Mouse (Mus musculus) liver, adult 2 months (tissue): ENCODE results near the gene Arpin. TPM values are rescaled to one million over a fixed set of nuclear protein-coding genes. Genes with fewer than 3 reads are reported as not detected.

Experiments used
- DNase-seq: peaks from one replicate; pipeline ENCODE4 v3.0.0-alpha.2; 2011; ENCODE audit warnings: low read depth, low spot score; ENCODE audit errors: extremely low read depth
- H3K27ac ChIP-seq: fragments of 200-500 bp; replicated peaks from 2 replicates; pipeline ENCODE4 v1.5.1; 2012; ENCODE audit warnings: low read depth, mild to moderate bottlenecking, control low read depth, inconsistent platforms, low read length; ENCODE audit not compliant: insufficient read depth
- H3K27me3 ChIP-seq: fragments of 200-500 bp; 2 replicates; pipeline ENCODE4 v1.6.1; 2012; ENCODE audit warnings: mild to moderate bottlenecking, moderate library complexity, low read length, inconsistent platforms; ENCODE audit not compliant: control insufficient read depth, insufficient read depth
- H3K36me3 ChIP-seq: fragments of 200-500 bp; 2 replicates; pipeline ENCODE4 v1.6.1; 2012; ENCODE audit warnings: low read length, inconsistent platforms; ENCODE audit not compliant: control insufficient read depth, insufficient read depth
- H3K4me1 ChIP-seq: fragments of 200-500 bp; 2 replicates; pipeline ENCODE4 v1.6.1; 2011; ENCODE audit warnings: low read length; ENCODE audit not compliant: control insufficient read depth, insufficient read depth
- H3K4me3 ChIP-seq: fragments of 200-500 bp; 2 replicates; pipeline ENCODE4 v1.5.1; 2011; ENCODE audit warnings: low read depth, mild to moderate bottlenecking, control low read depth, low read length, moderate library complexity; ENCODE audit not compliant: insufficient read depth
- H3K79me2 ChIP-seq: fragments of 200-500 bp; 2 replicates; pipeline ENCODE4 v1.6.1; 2012; ENCODE audit warnings: inconsistent platforms, mild to moderate bottlenecking, low read length, moderate library complexity; ENCODE audit not compliant: control insufficient read depth, insufficient read depth
- H3K9ac ChIP-seq: fragments of 200-500 bp; 2 replicates; pipeline ENCODE4 v1.6.1; 2012; ENCODE audit warnings: low read depth, mild to moderate bottlenecking, control low read depth, inconsistent platforms, low read length
- CTCF ChIP-seq: fragments of 200-500 bp; IDR thresholded peaks from 2 replicates; pipeline ENCODE4 v1.5.1; 2011; ENCODE audit warnings: low read depth, low read length, control low read depth
- POLR2A ChIP-seq: fragments of 200-500 bp; IDR thresholded peaks from 2 replicates; pipeline ENCODE4 v1.6.1; 2011; ENCODE audit warnings: low read length, control low read depth; ENCODE audit not compliant: insufficient read depth; ENCODE audit errors: extremely low read depth
- WGBS: fragments of 180-500 bp; shearing (Covaris S2); methylation state at CpG from one replicate; pipeline ENCODE4 v1.1.7; 2018; 5-methylcytosine and 5-hydroxymethylcytosine counted together
- polyA plus RNA-seq: library from polyadenylated mRNA; depleted of rRNA; stranded (reverse); fragments of >200 nt; gene quantifications from 2 replicates; pipeline ENCODE4 v1.2.3, GENCODE M21; 2012; rRNA removed
- total RNA-seq: library from RNA; depleted of rRNA; stranded (reverse); fragments of >200 nt; gene quantifications from 2 replicates; pipeline ENCODE4 v1.2.3, GENCODE M21; 2014; rRNA removed

Arpin gene
- total and polyA plus RNA-seq, 2 experiments: 3.5 to 7.3 TPM

DNA sequence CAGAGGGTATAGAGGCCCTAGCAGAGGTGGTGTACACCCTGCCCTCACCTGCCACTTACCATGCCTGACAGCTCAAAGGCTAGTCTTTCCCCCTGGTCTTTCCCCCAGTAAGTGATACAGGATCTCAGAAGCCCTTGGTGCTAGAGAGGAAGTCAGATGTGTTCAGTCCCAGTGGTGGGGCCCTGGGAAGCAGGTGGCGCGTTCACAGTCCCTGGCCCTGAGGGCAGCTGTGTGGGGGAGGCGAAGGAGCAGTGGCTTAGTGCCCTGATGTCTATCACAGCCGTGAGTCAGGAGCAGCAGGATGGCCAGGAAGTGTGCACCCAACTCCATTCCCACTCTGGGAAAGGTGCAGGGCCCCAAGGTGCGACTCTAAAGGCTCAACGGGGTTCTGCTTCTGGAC, 55.1 kb downstream of the Arpin start:
- Histone ChIP-seq H3K27me3 (no peaks in the 10 kb centered on the region), H3K4me1 (peaks cover 4% of the 10 kb centered on the region), H3K27ac (no peak overlapping the region), H3K4me3 (no peak overlapping the region), H3K9ac (no peak overlapping the region), H3K36me3 (peaks cover 5% of the 10 kb centered on the region), H3K79me2 (no peaks in the 10 kb centered on the region)
- TF ChIP-seq CTCF (no peak), POLR2A (no peak)
- DNase-seq: no peak
- 95% methylated on average over 6 of the region's 6 CpGs for WGBS

GRCm38 (mm10) chr7:79878455-79879025, 56.6 kb downstream of the Arpin start:
- peaks cover 3% of the 10 kb centered on the region for H3K4me1 ChIP-seq
- peaks cover 3% of the 10 kb centered on the region for H3K36me3 ChIP-seq
- no peak for TF ChIP-seq CTCF
- no peak for TF ChIP-seq POLR2A
- H3K27ac ChIP-seq: no peak overlapping the region
- no peak overlapping the region for H3K9ac ChIP-seq
- no peak overlapping the region for H3K4me3 ChIP-seq
- no peak for DNase-seq
- WGBS: 81% methylated on average over 2 of the region's 2 CpGs
- H3K79me2 ChIP-seq: no peaks in the 10 kb centered on the region
- no peaks in the 10 kb centered on the region for H3K27me3 ChIP-seq

Other genes with a start within 250 kb of the Arpin start
- 0.20 and 0.37 TPM in 2 replicates for gene Kif7, start 219.6 kb downstream of the Arpin start, total RNA-seq
- gene Kif7, start 219.6 kb downstream of the Arpin start, polyA plus RNA-seq: 0.21 TPM in 2 replicates
- gene Plin1, start 202.5 kb downstream of the Arpin start, total RNA-seq: 0.60 and 0.74 TPM in 2 replicates
- gene Plin1, start 202.5 kb downstream of the Arpin start, polyA plus RNA-seq: not detected in 2 replicates
- 17.2 and 18.1 TPM in 2 replicates for gene Pex11a, start 192.2 kb downstream of the Arpin start, total RNA-seq
- 40.3 and 43.8 TPM in 2 replicates for gene Pex11a, start 192.2 kb downstream of the Arpin start, polyA plus RNA-seq
- 0.74 and 0.81 TPM in 2 replicates for gene Wdr93, start 192.2 kb downstream of the Arpin start, total RNA-seq
- 0.10 and 0.21 TPM in 2 replicates for gene Wdr93, start 192.2 kb downstream of the Arpin start, polyA plus RNA-seq
- gene Mesp1, start 141.6 kb downstream of the Arpin start, total RNA-seq: 0.18 and 0.20 TPM in 2 replicates
- not detected in 2 replicates for gene Mesp1, start 141.6 kb downstream of the Arpin start, polyA plus RNA-seq
- 0.07 and 0.09 TPM in 2 replicates for gene Mesp2, start 124.6 kb downstream of the Arpin start, total RNA-seq
- gene Mesp2, start 124.6 kb downstream of the Arpin start, polyA plus RNA-seq: 0.23 and 0.24 TPM in 2 replicates
- gene Anpep, start 74.3 kb downstream of the Arpin start, total RNA-seq: 31.4 and 56.5 TPM in 2 replicates
- 92.5 and 100 TPM in 2 replicates for gene Anpep, start 74.3 kb downstream of the Arpin start, polyA plus RNA-seq
- gene Ap3s2, start 14.7 kb downstream of the Arpin start, total RNA-seq: 5.6 and 6.3 TPM in 2 replicates
- 9.9 and 10.3 TPM in 2 replicates for gene Ap3s2, start 14.7 kb downstream of the Arpin start, polyA plus RNA-seq
- gene Zfp710, start 89.5 kb upstream of the Arpin start, total RNA-seq: 5.4 and 5.6 TPM in 2 replicates
- 9.7 and 12.7 TPM in 2 replicates for gene Zfp710, start 89.5 kb upstream of the Arpin start, polyA plus RNA-seq
- gene Idh2, start 180.0 kb upstream of the Arpin start, total RNA-seq: 177 and 195 TPM in 2 replicates
- 163 and 164 TPM in 2 replicates for gene Idh2, start 180.0 kb upstream of the Arpin start, polyA plus RNA-seq